Mouse (Mus musculus): ENCODE measurements around the gene Rad50. TPM values are rescaled to one million over a fixed set of nuclear protein-coding genes. Genes with fewer than 3 reads are reported as not detected.

The Rad50 gene
- total and polyA plus RNA-seq, 3 experiments: 39.6 to 53.6 (median 48.2) TPM

- Histone ChIP-seq H3K27me3 (replicated peaks) (no peaks in the 10 kb centered on the region), H3K4me2 (ENCODE audit: insufficient read depth, low read depth, poor library complexity, severe bottlenecking) (no peak overlapping the region), H3K4me1 (ENCODE audit: control insufficient read depth in 1 of 2, insufficient read depth in 2 of 2) (no peaks in the 10 kb centered on the region), H3K79me2 (replicated peaks; ENCODE audit: control insufficient read depth, extremely low read depth, insufficient read depth, poor library complexity, severe bottlenecking) (no peaks in the 10 kb centered on the region), H3K4me3 (replicated peaks in 1 of 3; ENCODE audit: low read depth in 2 of 3, low read length in 2 of 3, poor library complexity in 1 of 3) (no peak overlapping the region), H3K9ac (ENCODE audit: insufficient read depth, low read depth) (no peak overlapping the region), H3K9me3 (replicated peaks; ENCODE audit: low read length) (peaks cover 3% of the 10 kb centered on the region), H3K27ac (ENCODE audit: insufficient read depth, low read depth) (no peak overlapping the region), H3K36me3 (replicated peaks in 1 of 2; ENCODE audit: control insufficient read depth in 1 of 2, insufficient read depth in 1 of 2, low read length in 1 of 2) (peaks cover 63 to 89% of the 10 kb centered on the region in 2 experiments)
- dilution Hi-C loops (cut with MboI; ENCODE audit: extremely low pct_ligation_motif_present, extremely low pct_unique_long_range_greater_than_20kb, low sequenced_read_pairs): no loop called here
- in situ Hi-C loops (cut with MboI; ENCODE audit: low pct_ligation_motif_present, low pct_unique_long_range_greater_than_20kb, low sequenced_read_pairs): no loop called here
- no peak for TF ChIP-seq GABPA (IDR thresholded peaks at IDR 0.05; ENCODE audit: insufficient replicate concordance, low read depth, low read length)
- TF ChIP-seq ZMIZ1 (IDR thresholded peaks at IDR 0.05; ENCODE audit: low read depth, low read length): no peak
- no peak for TF ChIP-seq CTCF (conservative IDR thresholded peaks at IDR 0.05 in 1 of 2, IDR thresholded peaks at IDR 0.05 in 1 of 2; ENCODE audit: low read depth in 2 of 2, low read length in 2 of 2)
- no peak for TF ChIP-seq MAX (IDR thresholded peaks at IDR 0.05; ENCODE audit: low read length)
- TF ChIP-seq JUND (conservative IDR thresholded peaks at IDR 0.05; ENCODE audit: low read depth, low read length): no peak
- no peak for TF ChIP-seq ZKSCAN1 (IDR thresholded peaks at IDR 0.05; ENCODE audit: borderline replicate concordance, low read depth, low read length)
- no peak for TF ChIP-seq MEF2A (IDR thresholded peaks at IDR 0.05; ENCODE audit: borderline replicate concordance, low read depth, low read length)
- TF ChIP-seq MYC (IDR thresholded peaks at IDR 0.05; ENCODE audit: low read depth, low read length): no peak
- TF ChIP-seq USF1 (IDR thresholded peaks at IDR 0.05; ENCODE audit: low read depth, low read length): no peak
- no peak for TF ChIP-seq MAZ (IDR thresholded peaks at IDR 0.05; ENCODE audit: low read depth, low read length)
- no peak for TF ChIP-seq EP300 (IDR thresholded peaks at IDR 0.05; ENCODE audit: low read length)
- no peak for TF ChIP-seq SIN3A (IDR thresholded peaks at IDR 0.05; ENCODE audit: low read length)
- DNase-seq (ENCODE audit: extremely low read depth): no peak
Observed at GRCm38 (mm10) chr11:53680141-53680540, 27.0 kb downstream of the Rad50 start.

GRCm38 (mm10) chr11:53671414-53671813, 35.7 kb downstream of the Rad50 start:
- H3K27me3 ChIP-seq (replicated peaks): no peaks in the 10 kb centered on the region
- H3K4me2 ChIP-seq (ENCODE audit: insufficient read depth, low read depth, poor library complexity, severe bottlenecking): no peak overlapping the region
- peaks cover 6 to 33% of the 10 kb centered on the region in 2 experiments for H3K4me1 ChIP-seq (ENCODE audit: control insufficient read depth in 1 of 2, insufficient read depth in 2 of 2)
- no peak for DNase-seq (ENCODE audit: extremely low read depth)
- peaks cover 53 to 90% of the 10 kb centered on the region in 2 experiments for H3K36me3 ChIP-seq (replicated peaks in 1 of 2; ENCODE audit: control insufficient read depth in 1 of 2, insufficient read depth in 1 of 2, low read length in 1 of 2)
- H3K9me3 ChIP-seq (replicated peaks; ENCODE audit: low read length): no peaks in the 10 kb centered on the region
- H3K4me3 ChIP-seq (replicated peaks in 1 of 3; ENCODE audit: low read depth in 2 of 3, low read length in 2 of 3, poor library complexity in 1 of 3): no peak overlapping the region
- H3K9ac ChIP-seq (ENCODE audit: insufficient read depth, low read depth): no peak overlapping the region
- dilution Hi-C loops (cut with MboI; ENCODE audit: extremely low pct_ligation_motif_present, extremely low pct_unique_long_range_greater_than_20kb, low sequenced_read_pairs): no loop called here
- in situ Hi-C loops (cut with MboI; ENCODE audit: low pct_ligation_motif_present, low pct_unique_long_range_greater_than_20kb, low sequenced_read_pairs): no loop called here
- H3K27ac ChIP-seq (ENCODE audit: insufficient read depth, low read depth): 0 out of 2 replicates have a peak overlapping the region, but pooled peaks have one; percentile 28
- no peaks in the 10 kb centered on the region; the same call in 1 of the 2 replicates for H3K79me2 ChIP-seq (replicated peaks; ENCODE audit: control insufficient read depth, extremely low read depth, insufficient read depth, poor library complexity, severe bottlenecking)
- TF ChIP-seq MYC (IDR thresholded peaks at IDR 0.05; ENCODE audit: low read depth, low read length) (no peak), BHLHE40 (IDR thresholded peaks at IDR 0.05; ENCODE audit: low read depth, low read length) (peak; percentile 57), ZNF384 (IDR thresholded peaks at IDR 0.05; ENCODE audit: low read depth, low read length) (no peak), TBP (conservative IDR thresholded peaks at IDR 0.05; ENCODE audit: low read depth, low read length) (no peak), MEF2A (IDR thresholded peaks at IDR 0.05; ENCODE audit: borderline replicate concordance, low read depth, low read length) (peak; percentile 73; the same call in 1 of the 2 replicates), USF2 (conservative IDR thresholded peaks at IDR 0.05; ENCODE audit: low read depth, low read length) (no peak), NELFE (IDR thresholded peaks at IDR 0.05; ENCODE audit: low read depth, low read length) (no peak), ETS1 (conservative IDR thresholded peaks at IDR 0.05; ENCODE audit: low read depth, low read length) (peak; percentile 72), MXI1 (IDR thresholded peaks at IDR 0.05; ENCODE audit: low read depth, low read length) (no peak), HCFC1 (IDR thresholded peaks at IDR 0.05; ENCODE audit: low read depth, low read length) (no peak), MAX (IDR thresholded peaks at IDR 0.05; ENCODE audit: low read length) (no peak), UBTF (IDR thresholded peaks at IDR 0.05; ENCODE audit: low read depth, low read length) (no peak), CHD1 (IDR thresholded peaks at IDR 0.05; ENCODE audit: low read depth, low read length) (no peak), POLR2AphosphoS2 (IDR thresholded peaks at IDR 0.05; ENCODE audit: low read depth, low read length) (no peak), ZKSCAN1 (IDR thresholded peaks at IDR 0.05; ENCODE audit: borderline replicate concordance, low read depth, low read length) (no peak), CTCF (conservative IDR thresholded peaks at IDR 0.05 in 1 of 2, IDR thresholded peaks at IDR 0.05 in 1 of 2; ENCODE audit: low read depth in 2 of 2, low read length in 2 of 2) (peak in 1 of 2 experiments; percentile 73; a peak in 2 of 4 replicates), JUND (conservative IDR thresholded peaks at IDR 0.05; ENCODE audit: low read depth, low read length) (0 out of 2 replicates have a peak, but pooled peaks have one; percentile 12), POLR2A (IDR thresholded peaks at IDR 0.05; ENCODE audit: low read depth, low read length) (no peak), MAFK (IDR thresholded peaks at IDR 0.05; ENCODE audit: insufficient replicate concordance, low read length) (no peak), JUN (IDR thresholded peaks at IDR 0.05; ENCODE audit: insufficient read depth, low read depth, low read length) (no peak), CHD2 (IDR thresholded peaks at IDR 0.05; ENCODE audit: low read length) (no peak), GABPA (IDR thresholded peaks at IDR 0.05; ENCODE audit: insufficient replicate concordance, low read depth, low read length) (no peak), PAX5 (IDR thresholded peaks at IDR 0.05; ENCODE audit: low read length) (no peak), MAZ (IDR thresholded peaks at IDR 0.05; ENCODE audit: low read depth, low read length) (no peak), RAD21 (IDR thresholded peaks at IDR 0.05; ENCODE audit: low read depth, low read length) (peak; percentile 84), RCOR1 (conservative IDR thresholded peaks at IDR 0.05; ENCODE audit: low read depth, low read length) (no peak), ZC3H11A (IDR thresholded peaks at IDR 0.05; ENCODE audit: low read depth, low read length) (peak; percentile 39), USF1 (IDR thresholded peaks at IDR 0.05; ENCODE audit: low read depth, low read length) (peak; percentile 27), KAT2A (IDR thresholded peaks at IDR 0.05; ENCODE audit: insufficient replicate concordance, low read length) (no peak)

Data from CH12.LX (cell line).